ENCODE assay signal across 8 mouse cellular contexts in the genomic region with DNA sequence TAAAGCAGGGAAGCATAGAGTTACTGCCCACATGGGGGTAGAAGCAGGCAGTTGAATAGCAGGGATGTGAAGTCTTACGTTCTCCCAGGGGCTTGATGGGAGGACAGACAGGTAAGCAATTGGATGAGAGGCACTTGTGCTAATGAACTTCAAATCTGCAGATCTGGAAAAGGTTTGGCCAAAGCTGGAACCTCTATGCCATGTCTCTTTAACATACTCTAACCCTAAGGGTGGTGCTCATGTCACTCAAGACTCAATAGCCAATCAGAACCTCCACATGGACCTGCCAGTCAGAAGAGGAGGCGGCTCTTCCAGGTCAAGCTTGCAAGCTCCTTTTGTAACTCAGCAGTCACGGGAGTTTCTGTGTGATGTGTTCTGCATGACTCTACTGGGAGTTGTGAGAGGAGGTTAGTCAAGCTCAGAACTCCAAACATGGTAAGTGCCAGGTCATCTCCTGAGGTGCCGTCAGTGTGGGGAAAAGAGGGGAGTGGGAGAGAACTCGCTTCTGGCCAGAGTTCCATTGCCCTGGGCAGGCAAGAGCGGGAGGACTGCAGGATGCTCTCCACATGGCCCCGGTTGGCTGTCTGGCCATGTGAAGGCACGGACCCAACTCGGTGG. TPM values are rescaled to one million over a fixed set of nuclear protein-coding genes. Genes with fewer than 3 reads are reported as not detected.
A peak's percentile ranks its signal among the peaks of the same experiment; 100 is the strongest.
DNase-seq lines count a peak whose midpoint lies in the region; ATAC-seq and TF ChIP-seq lines count a peak whose summit lies in the region.
"Not testable (repeated sequence)": the region's sequence is repeated elsewhere in the genome, so short reads cannot be mapped to it uniquely, and the experiment has no call there.

A gene (plus strand): TSS at position 348 of the 618 bp plus-strand sequence.

- not testable (repeated sequence) for ATAC-seq in hindbrain, postnatal 0 days; lung, embryonic 14.5 days (ENCODE audit: insufficient read depth)

- 30% methylated on average over 9 of the region's 9 CpGs for WGBS in embryonic facial prominence, embryonic 10.5 days
- WGBS in hindbrain, postnatal 0 days: 32% methylated on average over 9 of the region's 9 CpGs
- 20% methylated on average over 9 of the region's 9 CpGs for WGBS in lung, embryonic 14.5 days

- peak within 1 kb of the TSS; percentile 50 for H3K4me3 ChIP-seq in embryonic facial prominence, embryonic 10.5 days
- H3K4me3 ChIP-seq in hindbrain, postnatal 0 days (ENCODE audit: low read length): peak within 1 kb of the TSS; percentile 29
- peak within 1 kb of the TSS; percentile 27 for H3K4me3 ChIP-seq in lung, embryonic 14.5 days (ENCODE audit: low read depth, low read length)

- not testable (repeated sequence) for H3K9me3 ChIP-seq in embryonic facial prominence, embryonic 10.5 days; hindbrain, postnatal 0 days (ENCODE audit: low read length); lung, embryonic 14.5 days (ENCODE audit: low read depth, low read length)

- not testable (repeated sequence) for TF ChIP-seq CTCF in hindbrain, postnatal 0 days (IDR thresholded peaks at IDR 0.05; ENCODE audit: low read depth); lung, embryonic 14.5 days (IDR thresholded peaks at IDR 0.05; ENCODE audit: low read depth)

- not testable (repeated sequence) for H3K27ac ChIP-seq in embryonic facial prominence, embryonic 10.5 days (replicated peaks); hindbrain, postnatal 0 days; lung, embryonic 14.5 days (ENCODE audit: low read depth)

- not testable (repeated sequence) for H3K27me3 ChIP-seq in embryonic facial prominence, embryonic 10.5 days (replicated peaks; ENCODE audit: low read depth, poor library complexity, severe bottlenecking); hindbrain, postnatal 0 days (ENCODE audit: insufficient read depth, low read length); lung, embryonic 14.5 days (ENCODE audit: insufficient read depth, low read length)

- not testable (repeated sequence) for H3K36me3 ChIP-seq in embryonic facial prominence, embryonic 10.5 days (replicated peaks); hindbrain, postnatal 0 days (ENCODE audit: insufficient read depth, low read length); lung, embryonic 14.5 days (ENCODE audit: insufficient read depth)

- not testable (repeated sequence) for H3K4me1 ChIP-seq in embryonic facial prominence, embryonic 10.5 days; hindbrain, postnatal 0 days (ENCODE audit: insufficient read depth, low read length); lung, embryonic 14.5 days (ENCODE audit: insufficient read depth)

- peak within 1 kb of the TSS; percentile 23; the same call in 1 of the 2 replicates for H3K4me2 ChIP-seq in hindbrain, postnatal 0 days (ENCODE audit: low read depth, low read length)
- peak within 1 kb of the TSS; percentile 35; the same call in 1 of the 2 replicates for H3K4me2 ChIP-seq in lung, embryonic 14.5 days

- H3K9ac ChIP-seq in hindbrain, postnatal 0 days (replicated peaks; ENCODE audit: low read length); lung, embryonic 14.5 days: not testable (repeated sequence)

- DNase-seq in adrenal gland, adult 2 months: peak; percentile 69
- peak; percentile 7 for DNase-seq in embryonic facial prominence, embryonic 10.5 days (ENCODE audit: low spot score)
- peak in 1 of 2 experiments; percentile 22 for DNase-seq in gastrocnemius, postnatal 4 days (ENCODE audit: low spot score in 2 of 2)
- peak; percentile 9 for DNase-seq in hindbrain, postnatal 0 days (ENCODE audit: low spot score)
- peak; percentile 46 to 50 for DNase-seq in layer of hippocampus, postnatal 25 days (ENCODE audit: extremely low spot score in 1 of 2, low spot score in 1 of 2)
- DNase-seq in lung, embryonic 14.5 days: peak; percentile 9
- peak; percentile 25 for DNase-seq in ovary, postnatal 10 days (ENCODE audit: low spot score)
- DNase-seq in thymus, postnatal 4 days: peak; percentile 11

RNA-seq across cellular contexts. Expression of the gene that starts here (rescaled TPM):
- total RNA-seq in adrenal gland, adult 2 months (2021): 10 to 100 TPM; 31.9 to 46.2 TPM
- polyA plus RNA-seq in adrenal gland, adult 2 months (2012; rRNA removed): 0.16 and 0.30 TPM in 2 replicates
- polyA plus RNA-seq in embryonic facial prominence, embryonic 10.5 days (2016; fragmentation: Nextera tagmentation; extraction: Ambion mirVana): 7.6 and 11.3 TPM in 2 replicates
- total RNA-seq in gastrocnemius, postnatal 4 days (2021): 10 to 100 TPM; 12.9 to 16.6 TPM
- total RNA-seq in hindbrain, postnatal 0 days (2014; rRNA removed): 0.99 and 3.1 TPM in 2 replicates
- polyA plus RNA-seq in hindbrain, postnatal 0 days (2015; fragmentation: Nextera tagmentation; extraction: Ambion mirVana): 5.1 and 6.6 TPM in 2 replicates
- 10 to 100 TPM; 33.0 to 39.9 TPM for total RNA-seq in layer of hippocampus, postnatal 25 days (2021)
- polyA plus RNA-seq in lung, embryonic 14.5 days (2014; fragmentation: Nextera tagmentation; extraction: Ambion mirVana): 10.3 and 12.1 TPM in 2 replicates
